Mouse (Mus musculus): Measurements from ENCODE around the gene Nol7. TPM values are rescaled to one million over a fixed set of nuclear protein-coding genes. Genes with fewer than 3 reads are reported as not detected.

Gene Nol7
- total and polyA plus RNA-seq, 2 experiments from 2014 or later = 139 to 179 TPM

DNA sequence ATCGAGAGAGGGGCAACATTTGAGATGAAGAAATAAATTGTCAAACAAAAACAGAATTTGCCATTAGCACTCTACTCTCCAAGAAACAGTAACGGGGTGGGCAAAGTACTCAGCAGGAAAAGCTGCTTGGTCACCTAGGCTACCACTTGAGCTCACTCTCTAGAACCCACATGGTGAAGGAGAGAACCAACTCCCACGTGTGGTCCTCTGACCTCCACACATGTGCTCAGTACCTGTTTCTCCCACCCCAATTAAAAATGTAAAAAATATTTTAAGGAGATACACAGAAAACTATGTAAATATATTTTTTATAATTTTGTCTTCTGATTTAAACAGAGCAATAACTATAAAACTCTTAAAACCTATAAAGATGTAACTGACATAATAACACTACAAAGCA is 49.5 kb downstream of the Nol7 start:
- H3K9ac ChIP-seq = no peak overlapping the region
- WGBS = 77% methylated on average over 3 of the region's 3 CpGs
- H3K9me3 ChIP-seq (ENCODE audit: low read length) = no peaks in the 10 kb centered on the region

DNA sequence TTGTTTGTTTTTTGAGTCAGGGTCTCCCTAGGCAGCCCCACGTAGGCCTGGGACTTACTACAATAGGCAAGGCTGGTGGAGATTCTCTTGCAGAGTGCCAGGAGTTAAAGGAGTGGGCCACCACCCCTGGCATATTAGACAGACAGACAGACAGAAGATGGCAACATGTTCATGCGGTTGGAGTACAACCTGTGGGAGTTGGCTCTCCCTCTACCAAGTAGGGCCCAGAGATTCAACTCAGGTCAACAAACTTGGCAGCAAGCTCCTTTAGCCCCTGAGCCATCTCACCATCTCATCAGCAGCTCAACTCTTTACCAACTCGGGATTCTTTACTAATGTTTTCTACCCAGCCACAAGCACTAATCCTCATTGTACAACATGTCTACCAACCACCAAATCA is 52.5 kb downstream of the Nol7 start:
- H3K36me3 ChIP-seq (ENCODE audit: insufficient read depth) = no peaks in the 10 kb centered on the region
- H3K4me2 ChIP-seq (ENCODE audit: low read depth) = no peak overlapping the region
- H3K27me3 ChIP-seq (ENCODE audit: insufficient read depth, low read length) = no peaks in the 10 kb centered on the region
- H3K9ac ChIP-seq = no peak overlapping the region
- no peak overlapping the region for H3K4me3 ChIP-seq (ENCODE audit: low read depth, low read length)
- H3K9me3 ChIP-seq (ENCODE audit: low read length) = no peaks in the 10 kb centered on the region
- H3K4me1 ChIP-seq (ENCODE audit: insufficient read depth) = peaks cover 8% of the 10 kb centered on the region; the same call in 1 of the 2 replicates
- 85% methylated on average over 3 of the region's 3 CpGs for WGBS
- H3K27ac ChIP-seq (ENCODE audit: low read depth, low read length) = no peak overlapping the region
- ATAC-seq (no peak), DNase-seq (no peak)
- no peak for TF ChIP-seq CTCF (IDR thresholded peaks at IDR 0.05; ENCODE audit: low read depth)

More for the DNA sequence above, 49.5 kb downstream of the Nol7 start:
- TF ChIP-seq CTCF (IDR thresholded peaks at IDR 0.05; ENCODE audit: low read depth) = no peak
- DNase-seq (no peak), ATAC-seq (no peak)
- no peak overlapping the region for H3K27ac ChIP-seq (ENCODE audit: low read depth, low read length)
- H3K4me2 ChIP-seq (ENCODE audit: low read depth) = no peak overlapping the region
- H3K36me3 ChIP-seq (ENCODE audit: insufficient read depth) = no peaks in the 10 kb centered on the region
- H3K27me3 ChIP-seq (ENCODE audit: insufficient read depth, low read length) = no peaks in the 10 kb centered on the region
- no peaks in the 10 kb centered on the region; the same call in 1 of the 2 replicates for H3K4me1 ChIP-seq (ENCODE audit: insufficient read depth)
- H3K4me3 ChIP-seq (ENCODE audit: low read depth, low read length) = no peak overlapping the region

DNA sequence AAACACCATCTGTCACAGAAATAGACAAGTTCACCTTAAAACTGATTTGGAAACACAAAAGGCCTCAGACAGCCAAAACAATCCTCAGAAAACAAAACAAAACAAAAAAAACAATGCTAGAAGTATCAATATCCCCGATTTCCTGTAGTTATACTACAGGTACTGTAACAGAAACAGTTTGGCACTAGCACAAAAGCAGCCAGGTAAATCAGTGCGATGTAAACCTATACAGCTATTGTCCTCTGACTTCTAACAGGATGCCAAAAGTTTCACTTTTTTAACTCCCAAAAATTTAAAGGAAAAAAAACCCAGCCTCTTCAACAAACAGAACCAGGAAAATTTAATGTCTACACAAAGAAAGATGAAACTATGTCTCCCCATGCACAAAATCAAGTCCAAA is 54.0 kb downstream of the Nol7 start:
- H3K4me3 ChIP-seq (ENCODE audit: low read depth, low read length) = no peak overlapping the region
- H3K4me1 ChIP-seq (ENCODE audit: insufficient read depth) = peaks cover 8% of the 10 kb centered on the region; the same call in 1 of the 2 replicates
- H3K4me2 ChIP-seq (ENCODE audit: low read depth) = no peak overlapping the region
- H3K9ac ChIP-seq = no peak overlapping the region
- 74% methylated on average over 2 of the region's 2 CpGs for WGBS
- H3K27me3 ChIP-seq (ENCODE audit: insufficient read depth, low read length) = no peaks in the 10 kb centered on the region
- no peaks in the 10 kb centered on the region for H3K9me3 ChIP-seq (ENCODE audit: low read length)
- no peaks in the 10 kb centered on the region for H3K36me3 ChIP-seq (ENCODE audit: insufficient read depth)
- DNase-seq (no peak), ATAC-seq (no peak)
- H3K27ac ChIP-seq (ENCODE audit: low read depth, low read length) = no peak overlapping the region
- no peak for TF ChIP-seq CTCF (IDR thresholded peaks at IDR 0.05; ENCODE audit: low read depth)

DNA sequence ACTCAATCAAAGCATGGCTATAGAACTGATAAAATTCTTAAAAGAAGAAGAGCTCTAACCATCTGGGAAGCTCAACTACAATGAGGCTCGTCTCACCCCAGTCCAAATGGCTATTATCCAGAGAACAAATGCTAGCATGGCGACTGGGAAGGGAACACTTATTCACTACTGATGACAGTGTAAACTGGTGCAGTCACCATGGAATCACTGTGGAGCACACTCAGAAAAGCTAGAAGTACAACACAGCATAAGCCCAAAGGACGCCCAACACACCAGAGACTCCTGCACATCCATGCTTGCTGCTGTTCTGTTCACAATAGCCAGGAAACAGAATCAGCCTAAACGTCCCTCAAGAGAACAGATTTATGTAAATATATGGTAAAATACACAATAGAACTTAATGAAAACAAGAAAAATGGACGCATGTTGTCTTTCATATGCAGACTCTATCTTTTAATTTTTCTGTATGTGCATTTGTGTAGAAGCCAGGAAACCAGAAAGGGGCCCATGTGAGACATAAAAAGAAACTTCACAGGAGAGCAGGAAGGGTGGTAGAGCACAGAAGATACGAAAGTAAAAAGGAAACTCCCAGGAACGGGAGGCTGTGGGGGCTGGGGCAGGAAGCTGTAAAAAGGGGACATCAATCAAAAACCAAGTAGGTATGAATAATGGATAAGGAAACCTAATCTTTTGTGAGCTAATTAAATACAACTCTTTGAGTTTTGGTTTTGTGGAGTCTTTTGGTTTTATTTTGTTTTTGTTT is 54.8 kb downstream of the Nol7 start:
- DNase-seq = no peak
- Histone ChIP-seq H3K9me3 (ENCODE audit: low read length) (no peaks in the 10 kb centered on the region), H3K4me1 (ENCODE audit: insufficient read depth) (peaks cover 8% of the 10 kb centered on the region; the same call in 1 of the 2 replicates), H3K27me3 (ENCODE audit: insufficient read depth, low read length) (no peaks in the 10 kb centered on the region), H3K4me2 (ENCODE audit: low read depth) (no peak overlapping the region), H3K36me3 (ENCODE audit: insufficient read depth) (no peaks in the 10 kb centered on the region), H3K4me3 (ENCODE audit: low read depth, low read length) (no peak overlapping the region), H3K9ac (no peak overlapping the region), H3K27ac (ENCODE audit: low read depth, low read length) (no peak overlapping the region)
- no peak for TF ChIP-seq CTCF (IDR thresholded peaks at IDR 0.05; ENCODE audit: low read depth)
- ATAC-seq = no peak
- WGBS = 19% methylated on average over 7 of the region's 7 CpGs

DNA sequence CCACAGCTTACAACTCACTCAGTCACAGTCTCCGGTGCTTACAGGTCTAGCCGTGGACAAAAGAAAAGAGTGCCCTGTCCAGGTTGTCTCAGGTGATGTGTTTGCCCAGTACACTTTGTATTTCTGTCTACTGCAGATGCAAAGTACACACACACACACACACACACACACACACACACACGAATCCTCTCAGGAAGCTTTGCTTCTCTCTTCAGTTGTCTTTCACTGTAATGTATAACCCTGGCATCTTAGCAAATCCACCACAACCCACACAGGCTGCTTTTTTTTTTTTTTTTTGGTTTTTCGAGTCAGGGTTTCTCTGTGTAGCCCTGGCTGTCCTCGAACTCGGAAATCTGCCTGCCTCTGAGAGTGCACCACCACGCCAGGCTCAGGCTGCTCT is 56.2 kb downstream of the Nol7 start:
- H3K4me2 ChIP-seq (ENCODE audit: low read depth) = no peak overlapping the region
- WGBS = 90% methylated on average over 7 of the region's 7 CpGs
- no peak for ATAC-seq

More for the DNA sequence above, 56.2 kb downstream of the Nol7 start:
- Histone ChIP-seq H3K4me3 (ENCODE audit: low read depth, low read length) (no peak overlapping the region), H3K27me3 (ENCODE audit: insufficient read depth, low read length) (no peaks in the 10 kb centered on the region), H3K4me1 (ENCODE audit: insufficient read depth) (peaks cover 8% of the 10 kb centered on the region; the same call in 1 of the 2 replicates), H3K9me3 (ENCODE audit: low read length) (no peaks in the 10 kb centered on the region), H3K27ac (ENCODE audit: low read depth, low read length) (no peak overlapping the region), H3K9ac (no peak overlapping the region), H3K36me3 (ENCODE audit: insufficient read depth) (no peaks in the 10 kb centered on the region)
- no peak for TF ChIP-seq CTCF (IDR thresholded peaks at IDR 0.05; ENCODE audit: low read depth)
- DNase-seq = no peak

Other genes starting within 250 kb of the Nol7 start
- 40.0 and 41.6 TPM in 2 replicates for gene Tbc1d7, start 226.9 kb upstream of the Nol7 start, total RNA-seq (2014; rRNA removed)
- 69.0 and 84.8 TPM in 2 replicates for gene Tbc1d7, start 226.9 kb upstream of the Nol7 start, polyA plus RNA-seq (2015; fragmentation: Nextera tagmentation; extraction: Ambion mirVana)
- 16.6 and 18.6 TPM in 2 replicates for gene Gfod1, start 94.2 kb upstream of the Nol7 start, total RNA-seq (2014; rRNA removed)
- gene Gfod1, start 94.2 kb upstream of the Nol7 start, polyA plus RNA-seq (2015; fragmentation: Nextera tagmentation; extraction: Ambion mirVana) = 3.0 and 3.9 TPM in 2 replicates
- gene Sirt5, start 32.9 kb upstream of the Nol7 start, total RNA-seq (2014; rRNA removed) = 22.7 and 22.8 TPM in 2 replicates
- 26.8 and 29.0 TPM in 2 replicates for gene Sirt5, start 32.9 kb upstream of the Nol7 start, polyA plus RNA-seq (2015; fragmentation: Nextera tagmentation; extraction: Ambion mirVana)
- gene Ranbp9, start 82.9 kb downstream of the Nol7 start, total RNA-seq (2014; rRNA removed) = 44.8 and 44.9 TPM in 2 replicates
- gene Ranbp9, start 82.9 kb downstream of the Nol7 start, polyA plus RNA-seq (2015; fragmentation: Nextera tagmentation; extraction: Ambion mirVana) = 8.1 and 9.3 TPM in 2 replicates
- gene Mcur1, start 161.8 kb downstream of the Nol7 start, total RNA-seq (2014; rRNA removed) = 7.2 and 9.8 TPM in 2 replicates
- 6.5 and 8.6 TPM in 2 replicates for gene Mcur1, start 161.8 kb downstream of the Nol7 start, polyA plus RNA-seq (2015; fragmentation: Nextera tagmentation; extraction: Ambion mirVana)
- gene Rnf182, start 217.3 kb downstream of the Nol7 start, total RNA-seq (2014; rRNA removed) = 9.1 and 9.3 TPM in 2 replicates
- gene Rnf182, start 217.3 kb downstream of the Nol7 start, polyA plus RNA-seq (2015; fragmentation: Nextera tagmentation; extraction: Ambion mirVana) = 32.5 and 42.0 TPM in 2 replicates

Data from forebrain, postnatal 0 days (tissue).